In genomic region chr3:96675690-96676089, GRCm38 (mm10) we compare ENCODE assay signal across 27 mouse cellular contexts. TPM values are rescaled to one million over a fixed set of nuclear protein-coding genes. Genes with fewer than 3 reads are reported as not detected.
DNase-seq lines count a peak whose midpoint lies in the region; ATAC-seq and TF ChIP-seq lines count a peak whose summit lies in the region.
"Had no signal": no experiment of that assay in that cellular context is flagged by ENCODE, and none has a peak within 500 bp of the region (broad histone marks: within the 10 kb centered on the region; RNA-seq: fewer than 3 reads in every experiment).

No protein-coding gene starts in this region.

- 55% methylated on average over 3 of the region's 3 CpGs for WGBS in intestine, embryonic 15.5 days

- peaks cover 13% of the 10 kb centered on the region for H3K4me1 ChIP-seq in ES-Bruce4 (ENCODE audit: control insufficient read depth, insufficient read depth, low read length)
- H3K4me1 ChIP-seq in intestine, embryonic 15.5 days (replicated peaks), result 0 out of 2 replicates have a peak, but pooled peaks cover 7% of the 10 kb centered on the region
- H3K4me1 ChIP-seq: neural tube, embryonic 12.5 days had no signal

- peak; percentile 60 for DNase-seq in 3T3-L1 (ENCODE audit: low read depth, low spot score)
- peak; percentile 96 for DNase-seq in ZHBTc4 (ENCODE audit: low read depth, low spot score)
- DNase-seq in right cerebral cortex, postnatal 10 days (ENCODE audit: low spot score in 2 of 2), result no peak
- no peak for DNase-seq in right cerebral cortex, postnatal 36 days (ENCODE audit: low spot score in 2 of 2)
- DNase-seq in adrenal gland, adult 2 months, result no peak
- DNase-seq in cerebellum, postnatal 36 days, result no peak
- DNase-seq: adrenal gland, postnatal 25 days; cerebellum, adult 2 months; forebrain, postnatal 0 days; heart, postnatal 10 days; kidney, postnatal 14 days; layer of hippocampus, postnatal 36 days; liver, postnatal 0 days; lung, postnatal 10 days; right cerebral cortex, adult 18-20 months; thymus, adult 2 months had no signal

- TF ChIP-seq EP300 in ES-Bruce4 (IDR thresholded peaks at IDR 0.05; ENCODE audit: insufficient read depth, low read depth, low read length), result peak; percentile 97

- ATAC-seq in intestine, embryonic 15.5 days, result peak; percentile 22
- ATAC-seq: forebrain, postnatal 0 days; liver, postnatal 0 days had no signal

- H3K36me3 ChIP-seq in ES-Bruce4 (ENCODE audit: control insufficient read depth, insufficient read depth, low read length, poor library complexity, severe bottlenecking), result no peaks in the 10 kb centered on the region
- no peaks in the 10 kb centered on the region for H3K36me3 ChIP-seq in intestine, embryonic 15.5 days
- H3K36me3 ChIP-seq: hindbrain, embryonic 12.5 days; midbrain, embryonic 12.5 days; neural tube, embryonic 12.5 days had no signal

- H3K27ac ChIP-seq in ES-Bruce4 (ENCODE audit: insufficient read depth, low read length), result peak overlapping the region; percentile 99
- H3K27ac ChIP-seq in intestine, embryonic 15.5 days, result no peak overlapping the region
- H3K27ac ChIP-seq: hindbrain, embryonic 12.5 days; layer of hippocampus, adult 2 months; midbrain, embryonic 12.5 days; neural tube, embryonic 12.5 days had no signal

- no peak overlapping the region for H3K4me3 ChIP-seq in ES-Bruce4 (ENCODE audit: low read depth, low read length)
- H3K4me3 ChIP-seq in intestine, embryonic 15.5 days (replicated peaks), result no peak overlapping the region
- H3K4me3 ChIP-seq: hindbrain, embryonic 12.5 days; layer of hippocampus, adult 2 months; midbrain, embryonic 12.5 days; neural tube, embryonic 12.5 days had no signal

- TF ChIP-seq CTCF in ES-Bruce4 (IDR thresholded peaks at IDR 0.05; ENCODE audit: low read depth, low read length), result no peak

- no peak overlapping the region for H3K4me2 ChIP-seq in intestine, embryonic 15.5 days (replicated peaks)
- H3K4me2 ChIP-seq: heart, embryonic 11.5 days; hindbrain, embryonic 12.5 days; midbrain, embryonic 12.5 days; neural tube, embryonic 12.5 days had no signal

- no peaks in the 10 kb centered on the region for H3K27me3 ChIP-seq in ES-Bruce4 (ENCODE audit: control insufficient read depth, insufficient read depth, low read length, poor library complexity, severe bottlenecking)
- 0 out of 2 replicates have a peak, but pooled peaks cover 2% of the 10 kb centered on the region for H3K27me3 ChIP-seq in intestine, embryonic 15.5 days (replicated peaks)

- no peaks in the 10 kb centered on the region for H3K9me3 ChIP-seq in ES-Bruce4 (replicated peaks; ENCODE audit: control insufficient read depth, insufficient read depth, low read length, poor library complexity, severe bottlenecking)
- H3K9me3 ChIP-seq in intestine, embryonic 15.5 days, result no peaks in the 10 kb centered on the region
- H3K9me3 ChIP-seq: hindbrain, embryonic 12.5 days; midbrain, embryonic 12.5 days; neural tube, embryonic 12.5 days had no signal

- H3K9ac ChIP-seq in ES-Bruce4 (ENCODE audit: low read depth, poor library complexity, severe bottlenecking), result no peak overlapping the region
- H3K9ac ChIP-seq in intestine, embryonic 15.5 days, result no peak overlapping the region
- H3K9ac ChIP-seq: forebrain, postnatal 0 days; hindbrain, embryonic 12.5 days; liver, postnatal 0 days; midbrain, embryonic 12.5 days; neural tube, embryonic 12.5 days had no signal

- TF ChIP-seq POLR2A in ES-Bruce4 (IDR thresholded peaks at IDR 0.05; ENCODE audit: insufficient read depth, low read length), result peak; percentile 3

RNA-seq across cellular contexts. Expression of gene Ankrd35, which starts 5.8 kb away (rescaled TPM):
- 3.5 and 3.7 TPM in 2 replicates for polyA plus RNA-seq in ES-Bruce4 (2011; ENCODE audit: insufficient read depth, insufficient read length, low read depth, missing spikeins)
- 0.48 and 0.49 TPM in 2 replicates for polyA plus RNA-seq in intestine, embryonic 15.5 days (2015; fragmentation: Nextera tagmentation; extraction: Ambion mirVana)
- total RNA-seq in adrenal gland, adult 2 months (2021), result 1 to 10 TPM; 3.0 to 4.6 TPM
- polyA plus RNA-seq in adrenal gland, adult 2 months (2012; rRNA removed), result 1.5 and 3.3 TPM in 2 replicates
- total RNA-seq: common myeloid progenitor, adult 5-6 weeks; liver, adult 2 months; megakaryocyte progenitor cell, adult 5-6 weeks had no signal

RNA-seq across cellular contexts. Expression of gene Pias3, which starts 20.5 kb away (rescaled TPM):
- 31.8 and 42.1 TPM in 2 replicates for polyA plus RNA-seq in ES-Bruce4 (2011; ENCODE audit: insufficient read depth, insufficient read length, low read depth, missing spikeins)
- 37.1 and 37.2 TPM in 2 replicates for polyA plus RNA-seq in intestine, embryonic 15.5 days (2015; fragmentation: Nextera tagmentation; extraction: Ambion mirVana)
- total RNA-seq in adrenal gland, adult 2 months (2021), result 10 to 100 TPM; 20.3 to 24.5 TPM
- 38.9 and 43.9 TPM in 2 replicates for polyA plus RNA-seq in adrenal gland, adult 2 months (2012; rRNA removed)

RNA-seq across cellular contexts. Expression of gene Itga10, which starts 30.3 kb away (rescaled TPM):
- polyA plus RNA-seq in ES-Bruce4 (2011; ENCODE audit: insufficient read depth, insufficient read length, low read depth, missing spikeins), result 0.43 and 1.1 TPM in 2 replicates
- polyA plus RNA-seq in intestine, embryonic 15.5 days (2015; fragmentation: Nextera tagmentation; extraction: Ambion mirVana), result 0.43 and 0.49 TPM in 2 replicates
- 1 to 10 TPM; 1.3 to 1.9 TPM for total RNA-seq in adrenal gland, adult 2 months (2021)
- polyA plus RNA-seq in adrenal gland, adult 2 months (2012; rRNA removed), result 1.3 and 1.6 TPM in 2 replicates

RNA-seq across cellular contexts. Expression of gene Nudt17, which starts 32.7 kb away (rescaled TPM):
- polyA plus RNA-seq in ES-Bruce4 (2011; ENCODE audit: insufficient read depth, insufficient read length, low read depth, missing spikeins), result 9.9 and 10.7 TPM in 2 replicates
- 5.7 and 5.9 TPM in 2 replicates for polyA plus RNA-seq in intestine, embryonic 15.5 days (2015; fragmentation: Nextera tagmentation; extraction: Ambion mirVana)
- total RNA-seq in adrenal gland, adult 2 months (2021), result 1 to 10 TPM in 1 of 2 experiments, under 1 TPM in 1; 0.95 to 1.1 TPM
- 2.3 and 2.5 TPM in 2 replicates for polyA plus RNA-seq in adrenal gland, adult 2 months (2012; rRNA removed)
- total RNA-seq: common myeloid progenitor, adult 5-6 weeks had no signal

RNA-seq across cellular contexts. Expression of gene Gm42957, which starts 40.4 kb away (rescaled TPM):
- polyA plus RNA-seq in ES-Bruce4 (2011; ENCODE audit: insufficient read depth, insufficient read length, low read depth, missing spikeins), result 0.35 TPM in 1 of 2 replicates, not detected in the other
- 0.08 TPM in 1 of 2 replicates, not detected in the other for polyA plus RNA-seq in intestine, embryonic 15.5 days (2015; fragmentation: Nextera tagmentation; extraction: Ambion mirVana)
- total RNA-seq in adrenal gland, adult 2 months (2021), result under 1 TPM; 0.21 to 0.35 TPM
- polyA plus RNA-seq in adrenal gland, adult 2 months (2012; rRNA removed), result 0.02 TPM in 1 of 2 replicates, not detected in the other
- total RNA-seq: common myeloid progenitor, adult 5-6 weeks had no signal
- polyA plus RNA-seq: embryonic facial prominence, embryonic 11.5 days; heart, embryonic 11.5 days; liver, adult 2 months; liver, postnatal 0 days; midbrain, embryonic 12.5 days had no signal

Comparison
In these comparisons a context has a peak if more than half of its experiments do, and no peak if none do; other contexts are left out.
1. DNase-seq: peak in 3T3-L1 (single experiment) and ZHBTc4 (single experiment); none in right cerebral cortex, postnatal 10 days (0 of 2), right cerebral cortex, postnatal 36 days (0 of 2), adrenal gland, adult 2 months (single experiment) and cerebellum, postnatal 36 days (0 of 2).